ENCODE assay signal across 16 mouse cellular contexts in the genomic region with DNA sequence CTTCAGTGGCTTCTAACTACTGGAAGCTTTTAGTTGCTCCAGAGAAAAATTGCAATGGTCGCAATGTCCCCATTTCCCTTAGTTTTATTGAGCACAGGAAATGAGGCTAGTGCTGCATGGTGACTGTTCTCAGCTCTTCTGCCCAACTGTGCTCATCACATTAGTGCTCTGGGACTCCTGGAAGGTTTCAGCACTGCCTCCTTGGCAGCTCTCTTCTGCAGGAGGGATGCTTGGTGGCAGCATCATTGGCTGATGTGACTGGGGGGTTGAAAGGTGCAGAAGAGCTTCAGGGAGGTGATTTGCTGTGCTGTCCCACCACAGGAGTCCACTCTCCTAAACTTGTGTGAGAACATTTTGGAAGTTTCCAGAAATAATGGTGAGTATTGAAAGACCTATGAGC.
A peak's percentile ranks its signal among the peaks of the same experiment; 100 is the strongest.
DNase-seq lines count a peak whose midpoint lies in the region.
"Had no signal": no experiment of that assay in that cellular context is flagged by ENCODE, and none has a peak within 500 bp of the region (broad histone marks: within the 10 kb centered on the region; RNA-seq: fewer than 3 reads in every experiment).

No protein-coding gene starts in this region.

- H3K27ac ChIP-seq in heart, embryonic 10.5 days = no peak overlapping the region

- no peaks in the 10 kb centered on the region for H3K4me1 ChIP-seq in heart, embryonic 10.5 days

- WGBS in heart, embryonic 10.5 days = 87% methylated on average over 1 of the region's 1 CpGs

- intact Hi-C loops in heart, postnatal 25 days (cut with DNase I) = no loop called here

- no peaks in the 10 kb centered on the region for H3K9me3 ChIP-seq in heart, embryonic 10.5 days
- H3K9me3 ChIP-seq: G1E had no signal

- peak; percentile 53 for DNase-seq in heart, adult 11 months
- DNase-seq in heart, postnatal 4 days = no peak
- peak; percentile 58 for DNase-seq in heart, embryonic 10.5 days (ENCODE audit: low spot score)
- DNase-seq in heart, postnatal 25 days (ENCODE audit: low spot score) = no peak
- DNase-seq: adrenal gland, adult 2 months; adrenal gland, adult 8-10 months; adrenal gland, postnatal 10 days; adrenal gland, postnatal 14 days; adrenal gland, postnatal 25 days; adrenal gland, postnatal 36 days; B cell, adult 2 months; cerebellum, adult 11 months; cerebellum, adult 11-12 months; cerebellum, adult 18-20 months had no signal

- no peak overlapping the region for H3K4me3 ChIP-seq in heart, embryonic 10.5 days

- no peaks in the 10 kb centered on the region for H3K36me3 ChIP-seq in heart, embryonic 10.5 days
- H3K36me3 ChIP-seq: G1E had no signal

- peaks cover 6% of the 10 kb centered on the region for H3K27me3 ChIP-seq in heart, embryonic 10.5 days (ENCODE audit: insufficient read depth, poor library complexity, severe bottlenecking)
- H3K27me3 ChIP-seq: CH12.LX had no signal

Comparison
In these comparisons a context has a peak if more than half of its experiments do, and no peak if none do; other contexts are left out.
1. DNase-seq: peak in heart, adult 11 months (single experiment) and heart, embryonic 10.5 days (single experiment); none in heart, postnatal 4 days (single experiment) and heart, postnatal 25 days (single experiment).